Mouse (Mus musculus) c-Kit-negative CD71-positive TER-119-positive erythroid progenitor cells, embryonic 14.5 days (primary cell): Measurements from ENCODE around the gene Adgrd1.

Source experiments
- DNase-seq: peaks from one replicate; pipeline ENCODE4 v3.0.0-alpha.2; 2013; ENCODE audit warnings: low read depth, low spot score

Adgrd1 gene

DNA sequence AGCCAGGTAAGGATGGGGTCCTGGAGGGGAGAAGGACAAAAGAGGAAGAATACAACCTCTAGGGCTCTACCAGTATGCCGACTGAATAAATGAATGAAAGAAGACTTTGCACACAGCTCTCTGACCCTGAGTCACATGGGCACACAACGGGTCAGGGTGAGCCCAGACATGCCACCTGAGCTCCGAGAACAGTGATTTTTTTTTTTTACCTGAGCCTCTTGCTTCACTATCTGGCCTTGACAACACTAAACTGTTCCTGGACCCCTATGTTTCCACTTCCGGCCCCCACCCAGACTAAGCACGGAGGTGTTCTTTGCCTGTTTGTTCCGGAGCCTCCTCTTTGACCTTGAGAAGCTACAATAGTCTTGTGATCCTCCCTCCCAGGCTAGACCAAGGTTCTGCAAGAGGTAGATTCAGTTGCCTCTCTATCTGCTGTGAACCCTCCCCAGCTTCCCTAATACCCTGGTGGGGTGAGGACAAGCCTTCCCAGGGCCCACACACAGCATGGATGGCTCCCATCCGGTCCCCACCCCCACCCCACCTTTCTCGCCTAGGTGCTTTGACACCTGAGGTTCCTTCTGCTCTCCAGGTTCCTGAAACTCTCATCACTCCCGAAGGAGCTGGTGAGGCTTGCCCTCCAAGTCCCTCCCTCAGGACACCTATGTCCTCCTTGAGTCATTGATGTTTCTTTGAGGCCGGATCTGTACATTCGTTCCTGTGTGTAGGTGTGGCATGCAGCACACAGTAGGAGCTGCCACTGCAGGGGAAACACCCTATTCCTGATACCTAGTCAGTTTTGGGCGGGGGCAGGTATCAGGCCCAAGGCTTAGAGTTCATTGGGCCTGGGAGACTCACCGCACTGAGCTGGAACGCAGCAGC lies 58.7 kb downstream of the Adgrd1 start:
- no peak for DNase-seq

- no peak for DNase-seq
Measured at GRCm38 (mm10) chr5:129155902-129156311, 59.4 kb downstream of the Adgrd1 start.

DNA sequence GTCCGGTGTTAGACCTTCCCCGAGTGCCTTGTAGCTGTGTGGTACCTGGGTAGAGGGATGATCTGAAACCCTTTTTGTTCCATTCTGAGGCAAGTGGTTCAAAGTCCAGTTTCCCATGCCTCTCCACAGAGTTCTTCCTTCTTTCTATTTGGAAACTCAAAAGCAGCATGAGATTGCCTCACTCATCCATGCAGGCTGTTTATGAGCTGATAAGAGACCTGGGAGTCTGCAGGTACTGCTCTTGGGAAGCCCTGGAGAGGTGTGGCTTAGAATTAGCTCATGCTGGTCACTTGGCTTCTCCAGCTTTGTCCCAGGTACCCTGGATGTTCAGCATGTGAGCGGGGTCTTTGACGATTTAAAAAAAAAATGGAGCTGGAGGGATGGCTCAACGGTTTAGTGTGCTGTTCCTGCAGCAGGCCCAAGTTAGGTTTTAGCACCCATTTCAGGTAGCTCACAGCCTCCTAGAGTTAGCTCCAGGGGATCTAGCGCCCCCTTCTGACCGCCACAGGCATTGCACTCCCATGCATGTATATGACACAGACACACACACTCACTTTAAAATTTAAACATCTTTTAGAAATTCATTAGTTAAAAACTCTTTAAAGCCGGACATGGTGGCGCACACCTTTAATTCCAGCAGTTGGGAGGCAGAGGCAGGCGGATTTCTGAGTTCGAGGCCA lies 65.0 kb downstream of the Adgrd1 start:
- DNase-seq = no peak

DNA sequence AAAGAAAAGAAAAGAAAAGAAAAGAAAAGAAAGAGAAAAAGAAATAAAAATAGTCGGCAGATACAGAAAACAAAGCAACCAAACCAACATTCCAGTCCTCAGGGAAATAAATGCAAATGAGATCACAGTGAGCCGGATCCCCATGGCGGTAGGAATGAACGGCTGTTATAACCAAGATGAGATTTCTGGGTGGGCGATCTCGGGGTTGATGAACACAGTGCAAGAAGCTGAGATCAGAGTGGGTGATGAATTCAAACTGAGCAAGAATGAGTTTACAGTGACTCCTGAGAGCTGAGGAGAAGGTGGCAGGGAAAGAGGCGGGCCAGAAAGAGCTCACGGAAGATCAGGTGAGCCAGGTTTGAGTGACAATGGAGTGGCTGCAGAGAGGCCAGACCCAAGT lies 66.9 kb downstream of the Adgrd1 start:
- no peak for DNase-seq

- no peak for DNase-seq
Measured at GRCm38 (mm10) chr5:129164091-129164490, 67.5 kb downstream of the Adgrd1 start.

- DNase-seq = no peak
Measured at GRCm38 (mm10) chr5:129164911-129165584, 68.5 kb downstream of the Adgrd1 start.

DNA sequence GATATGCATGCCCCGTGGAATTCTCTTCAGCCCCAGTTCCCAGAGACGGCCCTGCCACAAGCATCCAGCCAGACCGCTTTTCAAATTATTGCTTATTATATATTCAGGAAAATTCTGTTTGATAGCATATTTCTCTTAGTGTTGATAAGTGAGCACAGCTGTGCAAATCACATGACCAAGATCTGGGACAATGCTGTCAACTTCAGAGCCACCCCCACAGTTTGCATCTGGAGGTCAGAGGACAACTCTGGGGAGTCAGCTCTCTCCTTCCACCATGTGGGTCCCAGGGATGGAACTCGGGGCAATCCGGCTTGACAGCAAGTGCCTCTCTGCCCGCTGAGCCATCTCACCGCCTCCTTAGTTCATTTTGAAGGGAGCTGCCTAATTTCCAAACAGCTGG lies 69.0 kb downstream of the Adgrd1 start:
- DNase-seq = no peak

GRCm38 (mm10) chr5:129169090-129169489 lies 72.5 kb downstream of the Adgrd1 start:
- DNase-seq = no peak

DNA sequence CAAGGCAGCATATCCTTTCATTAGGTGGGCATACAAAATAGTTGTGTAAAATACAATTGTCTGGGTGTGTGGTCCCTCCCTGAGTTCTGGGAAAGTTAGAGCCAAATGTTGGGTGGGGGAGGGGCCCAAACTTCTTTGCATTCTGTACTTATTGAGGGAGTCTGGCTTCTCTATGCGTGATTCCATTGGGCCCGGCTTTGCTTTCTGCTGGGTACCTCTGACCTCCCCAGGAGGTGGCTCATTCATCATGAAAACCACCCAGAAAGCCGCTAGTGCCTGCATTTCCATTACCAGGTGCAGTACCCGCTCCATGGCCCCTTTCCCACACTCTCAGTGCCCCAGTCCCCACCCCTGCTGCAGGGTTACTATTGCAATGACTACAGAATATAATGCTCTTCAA lies 73.0 kb downstream of the Adgrd1 start:
- DNase-seq = no peak

GRCm38 (mm10) chr5:129172533-129172932 lies 76.0 kb downstream of the Adgrd1 start:
- no peak for DNase-seq

DNA sequence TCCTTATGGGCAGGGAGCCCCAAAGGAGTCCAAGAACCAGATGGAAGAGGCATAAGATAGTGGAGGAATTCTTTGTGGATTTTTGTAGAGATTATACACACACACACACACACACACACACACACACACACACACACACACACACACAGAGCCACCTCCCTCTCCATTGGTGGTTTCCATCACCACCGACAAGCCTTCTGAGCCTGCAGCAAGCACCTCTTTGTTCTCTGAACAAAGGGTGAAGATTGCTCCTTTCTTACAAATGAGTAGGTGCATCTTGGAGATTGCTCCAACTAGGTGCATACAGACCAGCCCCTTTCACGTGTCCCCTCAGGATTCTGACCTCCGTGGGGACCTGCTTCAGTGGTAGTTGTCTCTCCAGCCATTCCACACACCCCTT lies 79.4 kb downstream of the Adgrd1 start:
- no peak for DNase-seq

DNA sequence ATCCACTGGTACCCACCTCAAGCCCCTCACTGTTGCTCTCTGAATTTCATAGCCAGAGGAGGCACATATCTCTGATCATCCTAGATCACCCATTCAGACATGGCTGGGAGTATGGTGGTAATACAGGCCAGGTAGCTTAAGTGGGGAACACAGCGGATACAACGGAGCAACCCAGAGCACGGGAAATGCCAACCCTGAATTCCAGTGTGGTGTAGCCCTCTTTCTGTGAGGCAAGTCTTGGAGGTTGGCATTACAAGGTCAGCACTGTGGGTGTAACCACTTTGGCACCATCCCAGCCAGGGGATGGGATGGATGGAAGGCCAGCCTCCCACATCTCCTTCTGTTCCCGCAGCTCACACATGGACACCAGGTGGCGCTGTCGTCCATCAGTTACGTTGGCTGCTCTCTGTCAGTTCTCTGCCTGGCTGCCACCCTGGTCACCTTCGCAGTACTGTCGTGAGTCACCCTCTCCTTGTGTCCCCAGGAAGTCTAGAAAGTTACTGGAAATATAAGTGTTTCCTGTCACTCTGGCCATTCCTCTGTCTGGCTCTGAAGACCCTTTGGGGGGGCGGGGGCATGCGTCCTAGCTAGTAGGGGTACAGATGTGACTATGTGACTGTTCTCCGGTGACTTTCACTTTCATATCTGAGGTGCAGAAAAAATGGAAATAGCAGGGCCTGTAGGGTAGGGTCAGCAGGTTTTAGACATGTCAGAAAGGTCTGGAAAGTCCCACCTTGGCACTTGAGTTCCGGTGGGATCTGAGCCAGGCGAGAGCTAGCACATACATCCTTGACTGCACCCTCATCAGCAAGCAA lies 81.4 kb downstream of the Adgrd1 start:
- DNase-seq = peak; percentile 60

DNA sequence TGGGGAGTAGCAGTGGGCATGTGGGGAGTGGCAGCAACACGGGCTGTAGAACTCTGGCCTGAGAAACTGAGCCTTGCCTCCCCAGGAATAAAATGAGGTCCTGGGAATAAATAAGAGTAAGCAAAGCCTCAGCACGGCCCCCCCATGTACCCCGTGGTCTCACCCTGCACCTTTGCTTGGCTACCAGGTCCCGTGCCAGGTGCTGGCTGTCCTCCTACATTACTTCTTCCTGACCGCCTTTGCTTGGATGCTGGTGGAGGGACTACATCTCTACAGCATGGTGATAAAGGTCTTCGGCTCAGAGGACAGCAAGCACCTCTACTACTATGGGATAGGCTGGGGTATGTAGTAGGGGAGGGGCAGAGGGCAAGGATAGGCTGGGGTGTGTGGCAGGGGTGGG lies 82.8 kb downstream of the Adgrd1 start:
- DNase-seq = no peak

GRCm38 (mm10) chr5:129179995-129180714 lies 83.6 kb downstream of the Adgrd1 start:
- DNase-seq = no peak

- DNase-seq = no peak
Measured at GRCm38 (mm10) chr5:129180715-129181228, 84.2 kb downstream of the Adgrd1 start.

DNA sequence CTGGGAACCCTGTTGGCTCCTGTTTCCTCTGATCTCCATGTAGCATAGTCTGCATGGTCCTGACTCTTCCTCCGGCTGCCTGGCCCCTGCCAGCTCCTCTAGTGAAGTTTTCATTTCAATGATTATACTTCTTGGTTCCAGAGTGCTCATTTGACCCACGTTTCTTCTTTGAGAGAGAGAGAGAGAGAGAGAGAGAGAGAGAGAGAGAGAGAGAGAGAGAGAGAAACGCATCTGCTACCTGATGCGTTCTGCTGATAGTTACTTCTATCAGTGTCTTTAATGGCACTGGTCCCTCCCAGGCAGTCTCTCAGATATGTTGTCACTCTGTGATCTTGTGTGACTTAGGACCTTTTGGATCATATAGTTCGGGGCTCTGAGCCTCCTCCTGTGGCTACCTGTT lies 84.9 kb downstream of the Adgrd1 start:
- DNase-seq = no peak

DNA sequence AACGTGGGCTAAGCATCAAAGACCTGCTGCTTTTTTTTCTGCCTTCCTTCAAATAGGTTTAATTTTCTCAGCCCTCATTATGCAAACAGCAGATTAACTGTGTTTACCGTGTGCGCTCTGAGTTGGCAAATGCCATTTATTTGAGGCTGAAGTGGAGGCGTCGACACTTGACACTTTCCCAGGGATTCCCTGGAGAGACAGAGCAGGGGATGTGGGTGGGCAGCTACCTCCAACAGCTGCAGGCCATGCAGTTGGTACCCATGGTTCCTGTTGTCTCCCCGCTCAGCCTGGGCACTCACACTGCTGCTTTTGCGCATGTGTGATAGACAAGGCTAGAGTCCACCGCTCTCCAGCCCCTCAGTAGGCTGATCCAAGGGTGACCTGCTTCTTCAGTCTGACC lies 86.0 kb downstream of the Adgrd1 start:
- DNase-seq = no peak

GRCm38 (mm10) chr5:129186260-129186659 lies 89.7 kb downstream of the Adgrd1 start:
- peak; percentile 16 for DNase-seq

DNA sequence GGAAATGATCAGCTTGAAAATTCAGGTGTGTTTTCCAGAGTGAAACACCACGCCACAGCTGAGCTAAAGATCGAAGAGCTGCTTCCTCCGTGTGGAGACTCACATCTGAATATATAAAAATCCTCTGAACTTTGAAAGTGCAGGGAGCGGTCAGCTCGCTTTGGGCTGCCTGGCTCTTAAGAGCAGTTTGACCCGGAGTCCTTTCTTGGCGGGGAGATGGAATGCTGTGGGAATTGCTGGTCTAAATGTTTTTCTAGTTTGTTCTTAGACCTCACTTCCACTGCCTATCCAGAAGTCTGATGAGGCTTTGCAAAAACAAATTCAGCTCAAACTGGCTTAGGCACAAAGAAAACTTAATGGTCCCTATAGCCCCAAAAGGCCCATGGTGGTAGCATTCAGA lies 90.4 kb downstream of the Adgrd1 start:
- DNase-seq = no peak

- DNase-seq = no peak
Measured at GRCm38 (mm10) chr5:129189071-129189470, 92.5 kb downstream of the Adgrd1 start.

DNA sequence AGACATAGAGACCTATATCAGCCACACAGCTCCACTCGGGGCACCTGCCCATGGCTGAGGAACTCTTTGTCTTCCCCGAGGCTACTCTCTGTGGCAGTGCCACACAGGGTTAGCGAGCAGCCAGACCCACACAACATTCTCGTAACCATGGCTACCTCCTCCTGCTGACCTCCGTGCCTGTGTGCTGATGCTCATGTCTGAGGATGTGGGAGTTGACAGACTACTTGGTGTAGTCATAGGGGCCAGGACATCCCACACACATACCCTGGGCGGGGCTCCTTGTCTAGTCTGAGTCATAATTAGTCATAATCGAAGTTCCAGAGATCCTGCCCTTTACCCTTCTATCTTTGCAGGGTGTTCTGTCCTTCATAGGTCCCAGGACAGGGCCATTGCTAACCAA lies 93.5 kb downstream of the Adgrd1 start:
- no peak for DNase-seq
